Mouse (Mus musculus): ENCODE results near the gene Apol7b.
"Not testable (repeated sequence)": the region's sequence is repeated elsewhere in the genome, so short reads cannot be mapped to it uniquely, and the experiment has no call there.

Apol7b gene

GRCm38 (mm10) chr15:77447392-77447791 lies at the start of gene Apol7b:
Gene Apol7b, minus strand, starts transcription at chr15:77447492.
- not testable (repeated sequence) for DNase-seq (ENCODE audit: low spot score in 2 of 2)

GRCm38 (mm10) chr15:77494694-77495093 lies 47.4 kb upstream of the Apol7b start:
- DNase-seq (ENCODE audit: low spot score in 2 of 2) = not testable (repeated sequence)

- not testable (repeated sequence) for DNase-seq (ENCODE audit: low spot score in 2 of 2)
These were observed 45.9 kb upstream of the Apol7b start for GRCm38 (mm10) chr15:77493181-77493580.

DNA sequence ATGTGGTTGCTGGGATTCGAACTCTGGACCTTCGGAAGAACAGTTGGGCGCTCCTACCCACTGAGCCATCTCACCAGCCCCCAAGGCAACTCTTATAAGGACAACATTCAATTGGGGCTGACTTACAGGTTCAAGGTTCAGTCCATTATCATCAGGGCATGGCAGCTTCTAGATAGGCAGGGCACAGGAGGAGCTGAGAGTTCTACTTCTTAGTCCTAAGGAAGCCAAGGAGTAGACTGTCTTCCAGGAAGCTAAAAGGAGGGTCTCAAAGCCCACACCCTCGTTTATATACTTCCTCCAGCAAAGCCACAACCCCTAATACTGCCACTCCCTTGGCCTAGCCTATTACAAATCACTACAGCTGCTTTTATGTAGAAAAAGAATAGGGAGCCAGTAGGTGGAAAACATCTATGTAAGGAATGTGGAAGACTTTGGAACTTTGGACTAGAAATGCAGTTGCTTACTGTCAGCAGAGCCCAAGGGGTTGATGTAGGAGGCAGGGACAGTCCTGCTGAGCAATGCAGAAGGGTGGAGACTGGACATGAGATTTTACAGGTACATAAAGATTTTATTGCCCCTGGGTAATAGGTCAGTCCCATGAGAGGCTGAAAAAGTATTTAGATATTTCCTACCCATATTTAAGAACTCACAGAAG lies 35.0 kb upstream of the Apol7b start:
- no peak for DNase-seq (ENCODE audit: low spot score in 2 of 2)

DNA sequence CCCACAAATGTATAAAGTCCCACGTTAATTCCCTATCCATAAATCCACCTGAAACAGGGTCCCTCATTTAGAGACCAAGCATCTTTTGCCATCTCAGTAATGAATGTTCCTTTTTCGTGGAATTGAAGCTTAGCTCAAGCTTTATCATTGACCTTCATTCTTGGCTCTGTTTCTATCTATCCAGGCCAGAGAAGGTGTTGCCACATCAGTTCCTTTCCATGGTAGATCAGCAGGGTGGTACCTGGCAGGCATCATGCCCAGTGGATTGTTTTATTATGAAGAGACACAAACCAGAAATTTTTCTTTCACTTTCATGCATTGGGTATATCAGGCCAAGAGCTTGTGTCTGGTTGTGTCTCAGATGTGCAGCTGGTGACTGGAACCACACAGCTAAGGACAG lies 29.4 kb upstream of the Apol7b start, which contains the start of gene Apol10a:
Gene Apol10a (plus strand): TSS at position 355 of the 400 bp plus-strand sequence.
- not testable (repeated sequence) for DNase-seq (ENCODE audit: low spot score in 2 of 2)

DNA sequence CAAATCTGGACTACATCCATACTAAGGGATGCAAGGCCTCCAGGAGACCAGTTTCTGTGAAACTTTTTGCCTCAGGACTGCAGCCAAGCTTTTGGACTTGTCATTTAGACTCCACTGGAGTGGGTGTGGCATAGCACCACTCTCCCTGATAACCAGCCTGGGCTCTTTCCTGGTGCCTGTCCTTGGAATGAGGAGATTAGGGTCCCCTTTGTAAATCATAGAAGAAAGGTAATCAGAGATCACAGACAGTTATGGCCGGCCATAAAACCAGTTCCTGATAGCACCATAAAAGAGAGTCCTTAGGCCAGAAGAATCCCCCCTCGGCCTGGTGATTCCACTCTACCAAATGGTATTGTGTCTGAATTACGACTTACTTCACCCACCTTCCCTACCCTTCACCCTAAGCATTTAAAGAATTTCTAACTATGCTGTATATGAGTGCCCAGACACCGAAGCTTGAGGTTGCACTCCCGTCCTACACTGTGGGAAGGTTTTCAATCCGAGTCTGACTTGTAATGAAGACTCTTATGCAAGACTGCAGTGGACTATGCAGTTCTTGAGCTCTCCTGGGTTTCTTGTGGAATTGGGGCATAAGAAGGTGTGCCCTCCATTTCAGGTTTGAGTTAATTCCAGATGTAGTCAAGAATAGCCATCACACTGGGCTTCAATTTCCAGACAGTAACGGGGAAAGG lies 27.6 kb upstream of the Apol7b start:
- not testable (repeated sequence) for DNase-seq (ENCODE audit: low spot score in 2 of 2)

GRCm38 (mm10) chr15:77449927-77450326 lies 2.6 kb upstream of the Apol7b start:
- peak in 1 of 2 experiments; percentile 13 for DNase-seq (ENCODE audit: low spot score in 2 of 2)

DNA sequence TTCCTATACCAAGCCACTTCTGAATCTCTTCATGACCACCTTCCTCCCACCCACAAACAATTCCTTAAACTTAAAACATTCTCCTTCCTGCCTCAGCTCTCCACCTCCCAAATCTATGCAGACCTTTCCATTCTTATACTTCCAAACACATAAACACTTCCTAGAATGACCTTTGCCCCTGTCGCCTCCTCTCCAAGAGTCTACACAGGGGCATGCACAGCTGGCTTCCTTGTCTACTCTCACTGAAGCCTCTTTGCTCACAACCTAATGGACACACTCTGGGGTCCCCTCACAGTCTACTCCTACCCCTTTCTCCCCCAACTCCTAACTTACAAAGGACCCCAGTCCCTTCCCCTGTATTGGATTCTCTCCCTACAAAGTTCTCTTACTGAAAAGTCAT lies 1.6 kb downstream of the Apol7b start:
- DNase-seq (ENCODE audit: low spot score in 2 of 2) = not testable (repeated sequence)

- DNase-seq (ENCODE audit: low spot score in 2 of 2) = not testable (repeated sequence)
These were observed 2.5 kb downstream of the Apol7b start for GRCm38 (mm10) chr15:77444746-77445145.

- not testable (repeated sequence) for DNase-seq (ENCODE audit: low spot score in 2 of 2)
These were observed 18.4 kb downstream of the Apol7b start for GRCm38 (mm10) chr15:77428690-77429448.

DNA sequence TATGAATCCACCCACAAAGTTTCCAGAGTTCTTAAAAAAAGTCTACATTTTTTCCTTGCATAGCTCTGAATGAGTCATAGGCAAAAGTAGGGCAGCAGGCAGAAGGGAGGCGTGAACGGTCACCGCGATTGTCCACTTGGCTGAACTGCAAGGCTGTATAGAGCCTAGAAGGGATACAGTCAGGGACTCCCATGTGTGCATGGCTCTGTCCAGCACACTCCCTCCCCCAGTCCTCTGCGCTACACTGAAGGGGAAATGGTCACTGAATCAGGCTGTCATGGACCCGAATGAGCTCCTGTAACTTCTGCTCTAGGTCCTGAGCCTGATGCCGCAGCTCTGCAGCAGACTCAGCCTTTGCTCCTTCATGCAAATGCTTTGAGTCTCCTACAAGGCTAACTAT lies 24.4 kb downstream of the Apol7b start:
- not testable (repeated sequence) for DNase-seq (ENCODE audit: low spot score in 2 of 2)

GRCm38 (mm10) chr15:77419657-77420056 lies 27.6 kb downstream of the Apol7b start:
- DNase-seq (ENCODE audit: low spot score in 2 of 2) = not testable (repeated sequence)

GRCm38 (mm10) chr15:77416655-77417333 lies 30.5 kb downstream of the Apol7b start:
- not testable (repeated sequence) for DNase-seq (ENCODE audit: low spot score in 2 of 2)

DNA sequence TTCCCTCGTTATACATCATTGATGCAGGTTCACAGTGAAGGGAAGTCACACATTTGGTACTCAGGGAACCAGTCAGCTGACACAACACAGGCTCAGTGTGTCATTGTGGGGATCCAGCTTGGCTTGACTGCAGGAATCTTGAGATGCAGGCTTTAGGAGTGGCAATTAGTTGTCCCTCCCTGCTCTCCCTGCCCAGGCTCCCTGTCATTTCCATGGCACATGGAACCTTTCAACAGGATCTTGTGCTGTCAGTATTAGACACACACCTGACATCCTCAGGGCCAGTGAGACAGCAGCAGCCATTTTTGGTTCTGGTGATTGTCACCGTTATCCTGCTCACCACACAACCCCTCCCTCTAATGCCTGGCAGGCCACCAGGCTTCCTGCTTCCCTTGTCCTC lies 31.6 kb downstream of the Apol7b start:
- DNase-seq (ENCODE audit: low spot score in 2 of 2) = not testable (repeated sequence)

GRCm38 (mm10) chr15:77412695-77413094 lies 34.6 kb downstream of the Apol7b start:
- not testable (repeated sequence) for DNase-seq (ENCODE audit: low spot score in 2 of 2)

DNA sequence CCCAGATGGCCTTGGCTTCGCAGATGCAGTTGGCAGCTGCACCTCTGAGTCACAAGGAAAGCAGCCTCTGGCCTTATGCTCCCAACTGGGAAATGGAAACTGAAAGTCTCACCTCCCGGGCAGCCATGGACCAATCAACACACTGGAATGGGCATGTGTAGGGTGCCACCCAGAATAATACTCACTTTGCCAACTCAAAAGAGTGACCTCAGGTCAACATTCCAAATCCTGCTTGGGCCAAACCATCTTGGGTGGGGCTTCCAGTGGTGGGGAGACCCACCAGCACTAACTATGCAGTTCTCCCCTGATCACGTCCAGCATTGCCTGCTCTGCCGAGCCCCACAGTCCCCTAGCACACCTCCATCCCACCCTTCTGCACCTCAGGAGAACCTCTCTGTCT lies 36.3 kb downstream of the Apol7b start, which contains the start of gene Apol9a:
Gene Apol9a (minus strand): TSS at position 101 of the 400 bp plus-strand sequence.
- DNase-seq (ENCODE audit: low spot score in 2 of 2) = not testable (repeated sequence)

DNA sequence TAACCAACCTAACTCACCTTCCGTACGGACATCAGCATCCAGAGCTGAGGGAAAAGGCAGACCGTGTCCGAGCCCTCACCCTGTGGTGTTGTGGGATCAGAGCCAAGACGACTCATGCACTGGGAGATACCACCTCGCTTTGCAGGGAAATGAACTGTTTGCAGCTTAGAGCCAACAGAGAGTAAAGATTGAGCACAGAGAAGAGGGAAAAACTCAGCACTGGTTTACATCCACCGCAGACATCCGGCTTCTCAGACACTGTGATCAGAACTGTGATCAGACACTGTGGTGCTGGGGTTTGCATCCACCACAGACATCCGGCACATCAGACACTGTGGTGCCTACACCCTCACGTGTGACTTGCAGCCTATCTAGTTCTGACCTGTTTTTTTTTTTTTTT lies 40.9 kb downstream of the Apol7b start:
- DNase-seq (ENCODE audit: low spot score in 2 of 2) = peak in 1 of 2 experiments; percentile 32

DNA sequence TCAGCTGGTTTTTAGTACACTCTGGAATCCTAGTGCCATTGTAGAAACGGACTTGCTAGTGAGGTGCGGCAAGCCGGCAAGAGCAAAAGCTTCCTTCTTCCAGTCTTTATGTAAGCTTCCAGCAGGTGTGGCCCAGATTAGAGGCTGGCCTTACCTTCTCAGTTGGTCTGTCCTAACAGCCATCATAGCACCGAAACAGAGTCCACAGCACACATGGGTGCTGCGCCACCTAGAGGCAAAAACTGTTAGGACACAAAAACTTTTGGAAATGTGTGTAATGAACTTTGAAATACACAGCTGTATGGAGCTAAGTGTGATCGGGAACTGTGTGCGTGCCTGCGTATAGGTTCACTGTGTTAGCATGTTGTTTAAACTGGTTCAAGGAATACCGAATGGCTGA lies 48.3 kb downstream of the Apol7b start, which contains the start of gene Apol7a:
Gene Apol7a (minus strand): TSS at position 84 of the 400 bp plus-strand sequence.
- not testable (repeated sequence) for DNase-seq (ENCODE audit: low spot score in 2 of 2)

- DNase-seq (ENCODE audit: low spot score in 2 of 2) = not testable (repeated sequence)
These were observed 49.7 kb downstream of the Apol7b start for GRCm38 (mm10) chr15:77397450-77398132.

DNA sequence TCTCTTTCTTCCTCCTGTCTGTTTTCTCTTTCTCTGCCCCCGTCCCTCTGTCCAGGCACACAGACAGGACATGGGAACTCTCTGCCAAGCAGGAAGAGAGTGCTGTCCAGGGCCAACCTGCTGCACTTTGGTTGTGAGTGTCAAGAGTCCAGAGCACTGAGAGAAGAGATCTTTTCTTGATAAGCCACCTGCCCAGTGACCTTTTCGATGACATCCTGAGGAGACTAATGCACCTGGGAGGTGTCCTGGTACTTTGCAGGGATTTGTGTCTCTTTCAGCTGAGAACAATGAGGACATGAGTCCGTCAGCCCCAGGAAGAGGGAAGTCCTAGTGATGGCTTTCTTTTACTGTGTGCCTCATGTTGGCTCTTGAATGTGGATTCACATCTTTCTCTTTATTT lies 53.5 kb downstream of the Apol7b start:
- DNase-seq (ENCODE audit: low spot score in 2 of 2) = not testable (repeated sequence)

GRCm38 (mm10) chr15:77387462-77387861 lies 59.8 kb downstream of the Apol7b start:
- no peak for DNase-seq (ENCODE audit: low spot score in 2 of 2)
